Mouse (Mus musculus): ENCODE measurements around the gene Eloa. TPM values are rescaled to one million over a fixed set of nuclear protein-coding genes. Genes with fewer than 3 reads are reported as not detected.

The Eloa gene
- total RNA-seq, 2 experiments from 2014 or later = 28.7 to 30.3 TPM

- DNase-seq = no peak
Measured at GRCm38 (mm10) chr4:136030968-136031909, 9.7 kb upstream of the Eloa start.

DNA sequence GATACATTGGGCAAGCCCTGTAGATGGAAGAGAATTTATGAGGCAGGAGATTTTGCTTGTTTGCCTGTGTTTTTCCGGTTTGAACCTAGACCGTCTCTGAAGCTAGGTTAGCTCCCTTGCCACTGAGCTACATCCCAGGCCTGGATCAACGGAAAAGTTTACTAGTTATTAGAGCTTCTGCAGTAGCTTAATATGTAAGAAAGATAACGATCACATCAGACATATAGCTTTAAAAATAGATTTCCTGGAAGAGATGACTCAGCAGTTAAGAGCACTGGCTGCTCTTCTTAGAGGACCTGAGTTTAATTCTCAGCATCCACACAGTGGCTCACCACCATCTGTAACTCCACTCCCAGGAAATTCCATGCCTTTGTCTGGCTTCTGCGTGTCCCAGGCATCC, 7.1 kb upstream of the Eloa start:
- DNase-seq = no peak

DNA sequence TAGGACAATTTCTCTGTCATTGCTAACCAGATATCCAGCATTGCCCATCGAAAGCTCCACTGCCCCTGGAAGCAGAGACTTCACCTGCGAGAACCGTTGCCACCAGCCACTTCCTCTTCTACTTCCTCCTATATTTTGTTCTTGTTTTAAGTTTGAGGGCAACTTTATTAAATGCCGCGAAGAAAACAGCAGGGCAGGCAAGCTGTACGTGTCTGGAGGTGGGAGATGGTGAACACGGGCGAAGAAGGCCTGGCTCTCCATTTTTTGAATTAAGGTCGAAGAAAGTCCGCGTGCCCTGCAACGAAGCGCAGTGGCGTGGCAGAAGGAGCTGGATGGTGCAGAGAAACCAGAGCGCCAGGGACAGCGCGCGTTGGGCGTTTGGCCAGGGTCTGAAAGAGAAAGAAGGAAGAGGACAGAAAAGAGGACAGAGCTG, 6.6 kb upstream of the Eloa start:
- DNase-seq = no peak

DNA sequence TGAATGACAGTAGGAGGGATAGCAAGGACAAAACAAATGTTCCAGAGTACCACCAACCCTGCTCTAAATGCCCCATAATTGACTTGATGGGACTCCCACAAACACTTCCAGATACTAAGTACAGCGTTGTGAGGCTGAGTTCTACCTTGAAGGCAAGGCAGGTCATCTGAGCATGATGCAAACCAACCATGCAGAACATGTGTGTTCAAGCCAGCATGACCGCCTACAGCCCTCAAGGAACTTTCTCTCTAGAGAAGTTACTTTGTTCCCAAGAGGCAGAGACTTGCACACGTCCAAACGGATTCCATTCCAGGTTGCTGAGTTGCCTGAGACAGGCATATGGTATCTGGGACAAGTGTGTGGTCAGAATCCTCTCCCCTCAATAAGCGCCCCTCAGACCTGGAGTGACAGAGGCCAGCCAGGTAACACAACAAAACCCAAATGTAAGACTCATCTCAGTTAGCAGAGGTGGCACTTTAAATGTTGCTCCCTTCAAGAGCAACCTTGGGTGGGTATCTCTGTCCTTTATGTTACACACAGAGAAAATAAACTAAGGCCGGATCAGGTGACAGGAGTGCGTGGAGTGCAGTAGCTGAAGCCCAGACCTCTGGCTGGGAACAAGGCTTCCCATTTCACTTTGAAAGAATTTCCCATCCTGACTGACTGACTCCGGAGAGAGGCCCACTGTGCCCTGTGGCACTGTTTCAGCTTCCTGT, 6.0 kb upstream of the Eloa start:
- DNase-seq = no peak

GRCm38 (mm10) chr4:136025350-136025749, 3.8 kb upstream of the Eloa start:
- DNase-seq = no peak

DNA sequence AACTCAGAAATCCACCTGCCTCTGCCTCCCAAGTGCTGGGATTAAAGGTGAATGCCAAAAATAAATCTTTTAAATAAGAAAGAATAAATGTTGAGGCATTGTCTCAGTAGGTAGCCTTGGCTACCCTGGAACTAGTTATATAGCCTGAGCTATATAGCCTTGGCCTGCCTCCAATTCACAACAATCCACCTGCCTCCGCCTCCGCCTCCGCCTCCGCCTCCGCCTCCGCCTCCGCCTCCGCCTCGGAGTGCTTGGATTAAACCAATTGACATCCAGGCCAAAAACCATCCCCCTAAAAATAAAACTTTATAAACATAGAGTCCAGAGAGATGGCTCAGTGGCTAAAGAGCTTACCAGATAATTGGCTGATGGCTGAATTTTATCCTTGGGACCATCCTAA, 1.4 kb upstream of the Eloa start:
- DNase-seq = no peak

GRCm38 (mm10) chr4:136020743-136021548, 617 bp downstream of the Eloa start:
- DNase-seq = peak; percentile 8 to 12

DNA sequence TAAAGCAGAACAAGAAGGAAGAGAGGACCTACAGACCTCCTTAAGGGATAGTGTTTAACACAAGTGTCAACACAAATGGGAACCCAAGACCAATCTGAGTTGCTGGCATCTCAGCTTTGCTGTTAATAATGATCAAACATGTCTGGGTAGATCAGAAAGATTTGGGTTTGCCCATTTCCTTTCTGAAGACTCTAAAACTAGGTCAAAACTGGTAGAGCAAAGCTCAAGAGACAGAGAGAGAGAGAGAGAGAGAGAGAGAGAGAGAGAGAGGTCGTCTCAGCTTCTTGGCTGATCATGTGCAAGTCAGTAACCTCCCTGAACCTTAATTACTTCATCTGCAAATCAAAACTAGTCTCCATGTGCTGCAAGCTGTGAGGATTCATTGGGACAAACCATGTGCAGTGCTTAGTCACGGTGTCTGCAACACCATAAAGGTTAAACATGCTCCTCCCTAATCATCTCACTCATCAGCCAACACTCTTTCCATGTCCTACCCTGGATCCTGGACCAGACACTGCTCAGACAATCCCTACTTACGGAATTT, 5.4 kb downstream of the Eloa start:
- no peak for DNase-seq

GRCm38 (mm10) chr4:136010586-136010985, 11.0 kb downstream of the Eloa start:
- DNase-seq = no peak

DNA sequence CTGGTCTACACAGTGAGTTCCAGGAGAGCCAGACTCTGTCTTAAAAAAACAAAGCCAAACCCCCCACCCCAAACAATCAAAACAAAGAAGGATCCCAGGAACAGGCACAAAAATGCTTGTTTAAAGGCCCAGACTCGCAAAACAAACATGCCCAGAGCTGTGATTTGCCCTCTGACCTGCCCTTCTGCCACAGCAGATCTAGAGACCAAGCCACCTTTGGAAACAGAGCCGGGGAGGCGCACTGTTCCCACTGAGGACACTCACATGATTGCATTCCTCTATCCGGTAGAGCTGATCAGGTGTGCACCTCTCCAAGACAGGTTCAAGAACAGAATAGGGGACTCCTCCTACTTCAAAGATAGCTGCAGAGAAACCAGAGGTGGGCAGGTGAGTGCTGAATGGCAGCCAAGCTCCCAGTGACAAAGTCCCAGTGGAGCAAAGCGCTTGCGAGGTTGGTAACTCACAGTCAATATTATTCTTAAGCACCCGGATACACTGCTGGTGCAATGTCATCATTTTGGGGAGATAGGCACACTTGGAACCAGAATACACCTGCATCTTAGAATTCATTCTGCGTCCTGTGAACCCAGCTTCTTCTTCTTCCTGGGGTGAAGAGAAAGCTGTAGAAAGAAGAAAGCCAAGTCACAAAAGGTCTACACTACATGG, 12.6 kb downstream of the Eloa start:
- no peak for DNase-seq

GRCm38 (mm10) chr4:136006821-136007220, 14.7 kb downstream of the Eloa start:
- DNase-seq = no peak

- no peak for DNase-seq
Measured at GRCm38 (mm10) chr4:136004921-136005320, 16.6 kb downstream of the Eloa start.

DNA sequence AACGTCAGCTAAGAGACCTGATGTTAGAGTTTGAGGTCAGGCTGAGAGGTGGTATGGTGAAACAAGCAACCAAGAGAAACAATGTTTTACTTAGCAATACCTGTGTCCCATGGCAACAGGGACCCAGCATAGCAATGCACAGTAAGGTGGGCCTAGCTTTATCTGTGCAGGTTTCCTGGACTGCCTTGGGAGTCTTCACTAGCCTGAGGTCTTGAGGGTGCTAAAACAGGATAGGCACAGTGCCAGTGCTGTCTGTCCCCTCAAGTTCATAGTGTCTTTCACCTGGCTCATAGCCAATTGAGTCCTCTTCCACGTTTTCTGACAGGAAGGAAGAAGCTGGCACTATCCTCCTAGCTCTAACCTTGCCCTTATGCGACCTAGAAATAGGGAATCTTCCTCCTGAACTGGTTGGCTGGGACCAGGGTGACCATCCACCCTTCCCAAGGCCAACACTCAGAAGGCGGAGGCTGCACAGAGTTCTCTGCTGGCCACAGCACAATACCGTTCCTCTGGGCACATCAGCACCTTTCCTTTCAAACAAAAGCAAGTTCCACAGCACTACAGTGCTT, 17.4 kb downstream of the Eloa start:
- no peak for DNase-seq

DNA sequence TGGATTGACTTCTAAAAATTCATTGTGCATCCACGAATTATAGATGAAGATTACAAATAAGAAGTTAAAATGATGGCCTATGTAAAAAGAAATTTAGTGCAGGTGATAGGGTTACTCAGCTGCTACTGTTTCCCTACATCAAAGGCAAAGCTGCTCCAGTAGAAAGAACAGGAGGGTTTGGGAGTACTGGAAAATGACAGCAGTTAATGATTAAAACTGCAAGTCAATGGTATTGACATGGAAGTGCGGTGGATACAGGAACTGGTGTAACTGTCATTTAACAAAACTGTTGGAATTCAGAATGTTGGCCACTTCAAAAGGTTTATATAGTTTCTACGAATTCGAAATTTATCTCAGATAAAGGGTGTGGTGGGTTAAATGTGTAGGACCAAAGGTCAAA, 26.4 kb downstream of the Eloa start:
- no peak for DNase-seq

DNA sequence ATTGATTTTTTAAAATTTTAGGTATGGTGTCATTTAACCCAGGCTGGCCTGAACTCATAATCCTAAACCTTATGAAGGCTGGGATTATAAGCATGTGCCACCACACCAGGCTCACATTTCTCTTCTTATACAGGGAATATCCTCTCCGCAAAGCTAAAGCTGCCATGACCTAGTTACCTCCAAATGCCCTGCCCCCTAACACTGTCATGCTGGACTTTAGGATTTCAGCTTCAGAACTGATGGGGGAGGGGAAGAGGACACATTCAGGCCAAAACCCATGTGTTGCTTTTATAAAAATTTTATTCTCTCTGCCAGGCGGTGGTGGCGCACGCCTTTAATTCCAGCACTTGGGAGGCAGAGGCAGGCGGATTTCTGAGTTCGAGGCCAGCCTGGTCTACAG, 27.6 kb downstream of the Eloa start:
- no peak for DNase-seq

DNA sequence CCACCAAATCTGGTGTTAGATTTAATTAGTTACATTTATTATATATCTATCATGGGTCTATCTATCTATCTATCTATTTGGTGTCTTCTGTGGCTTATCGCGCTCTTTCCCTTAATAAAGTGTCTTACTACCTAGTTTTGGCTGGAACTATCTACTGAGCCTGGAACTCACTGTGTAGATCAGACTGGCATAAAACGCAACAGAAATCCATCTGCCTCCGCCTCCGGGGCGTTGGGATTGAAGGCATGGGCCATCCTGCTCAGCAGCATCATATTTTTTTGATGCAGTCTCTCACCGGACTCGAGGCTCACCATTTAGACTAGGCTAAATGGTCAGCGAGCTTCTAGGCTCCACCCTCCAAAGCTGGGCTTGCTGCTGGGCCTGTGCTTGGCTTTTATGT, 33.8 kb downstream of the Eloa start:
- DNase-seq = no peak

- peak; percentile 92 to 93 for DNase-seq
Measured at GRCm38 (mm10) chr4:135986943-135987710, 34.4 kb downstream of the Eloa start, which contains the start of gene Pithd1. Gene Pithd1 (minus strand): TSS chr4:135987264.

DNA sequence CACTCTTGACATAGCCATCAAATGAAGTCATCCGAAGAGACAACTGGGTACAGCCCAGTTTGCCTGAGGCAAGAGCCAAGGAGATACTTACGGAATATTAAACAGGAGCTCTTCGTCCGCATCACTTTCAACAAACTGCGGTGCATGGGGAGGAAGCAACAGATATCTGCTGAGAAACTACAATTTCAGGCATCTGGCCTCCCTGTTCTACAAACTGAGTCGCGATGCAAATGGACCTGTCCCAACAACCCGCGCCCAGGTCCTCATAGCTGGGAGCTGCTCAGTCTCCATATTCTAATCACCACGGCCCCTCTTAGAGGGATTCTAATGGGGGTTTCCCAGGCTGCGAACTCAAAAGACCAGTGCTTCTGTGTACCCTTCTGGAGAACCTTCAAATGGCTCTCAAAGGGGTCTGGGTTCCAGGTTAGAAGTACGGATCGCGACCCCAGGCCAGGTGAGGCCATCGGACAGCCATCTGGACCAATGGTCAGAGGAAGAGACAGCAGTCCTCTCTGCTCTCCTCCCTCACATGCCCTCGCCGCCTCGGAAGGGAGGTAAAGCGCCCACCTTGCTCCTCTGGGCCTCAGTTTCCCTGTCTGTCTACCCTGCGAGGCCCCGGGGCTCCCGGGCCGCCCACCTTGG, 35.1 kb downstream of the Eloa start:
- DNase-seq = no peak

- no peak for DNase-seq
Measured at GRCm38 (mm10) chr4:135985769-135986168, 35.8 kb downstream of the Eloa start.

GRCm38 (mm10) chr4:135985193-135985592, 36.4 kb downstream of the Eloa start:
- no peak for DNase-seq
